Mouse (Mus musculus): ENCODE measurements at regions not wholly inside any gene's neighbourhood (a gene's known extent, or its start where the extent isn't known, plus 50 kb on each side); places are given as distances from the start of the nearest gene placed in this dataset.
"Not testable (repeated sequence)": the region's sequence is repeated elsewhere in the genome, so short reads cannot be mapped to it uniquely, and the experiment has no call there.

DNA sequence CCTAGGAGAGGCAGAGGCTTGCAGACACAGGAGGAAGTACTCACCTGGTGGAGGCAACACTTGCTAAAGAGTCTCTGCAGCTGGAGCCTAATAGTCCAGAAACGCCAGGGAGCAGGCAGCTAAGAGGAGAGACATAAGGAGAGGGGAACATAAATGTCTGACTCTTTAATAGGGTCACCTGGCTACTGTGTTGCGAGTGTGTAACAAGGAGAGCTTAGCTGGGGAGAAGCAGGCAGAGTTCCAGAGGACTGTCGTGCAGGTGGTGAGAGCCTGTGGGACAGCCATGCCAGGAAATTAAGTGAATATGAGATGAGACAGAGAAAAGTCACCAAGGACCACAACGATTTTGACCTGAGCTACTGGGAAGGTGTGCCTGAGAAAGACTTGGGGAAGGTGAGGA, 128.2 kb upstream of the Kctd3 start:
- H3K4me3 ChIP-seq (ENCODE audit: control insufficient read depth, low read depth, low read length), result no peak overlapping the region
- H3K27ac ChIP-seq (ENCODE audit: control insufficient read depth, insufficient read depth, low read depth, low read length), result no peak overlapping the region
- no peaks in the 10 kb centered on the region for H3K36me3 ChIP-seq (ENCODE audit: control insufficient read depth, insufficient read depth, low read length)
- no peaks in the 10 kb centered on the region for H3K4me1 ChIP-seq (ENCODE audit: control insufficient read depth, insufficient read depth, low read length)
- TF ChIP-seq POLR2A (IDR thresholded peaks at IDR 0.05; ENCODE audit: control insufficient read depth, low read depth, low read length), result no peak
- no peak for TF ChIP-seq CTCF (IDR thresholded peaks at IDR 0.05; ENCODE audit: control insufficient read depth, insufficient read depth, insufficient replicate concordance, low read depth, low read length)
- no peaks in the 10 kb centered on the region for H3K27me3 ChIP-seq (ENCODE audit: control insufficient read depth, insufficient read depth, low read length)

DNA sequence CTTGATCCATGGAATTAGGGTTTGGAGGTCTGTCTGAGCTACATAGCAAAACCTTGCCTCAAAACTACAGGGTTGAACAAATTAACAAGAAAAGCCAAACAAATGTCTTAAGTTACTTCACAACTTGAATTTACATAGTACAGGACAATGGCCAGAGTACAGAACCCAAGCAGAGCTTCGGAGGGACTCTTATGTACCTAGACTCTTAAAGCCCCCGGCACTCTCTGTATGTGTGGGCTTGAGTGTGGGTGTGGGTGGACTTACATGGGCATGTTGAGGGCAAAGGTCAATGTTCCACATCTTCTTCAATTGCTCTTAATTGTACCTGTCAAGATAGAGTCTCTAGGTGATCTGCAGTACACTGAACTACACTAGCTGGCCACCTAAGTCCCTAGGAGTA, 121.1 kb upstream of the Kctd3 start:
- TF ChIP-seq CTCF (IDR thresholded peaks at IDR 0.05; ENCODE audit: control insufficient read depth, insufficient read depth, insufficient replicate concordance, low read depth, low read length) (no peak), POLR2A (IDR thresholded peaks at IDR 0.05; ENCODE audit: control insufficient read depth, low read depth, low read length) (no peak)
- H3K36me3 ChIP-seq (ENCODE audit: control insufficient read depth, insufficient read depth, low read length), result no peaks in the 10 kb centered on the region
- no peaks in the 10 kb centered on the region for H3K4me1 ChIP-seq (ENCODE audit: control insufficient read depth, insufficient read depth, low read length)
- peak overlapping the region; percentile 72 for H3K4me3 ChIP-seq (ENCODE audit: control insufficient read depth, low read depth, low read length)
- H3K27ac ChIP-seq (ENCODE audit: control insufficient read depth, insufficient read depth, low read depth, low read length), result no peak overlapping the region
- H3K27me3 ChIP-seq (ENCODE audit: control insufficient read depth, insufficient read depth, low read length), result no peaks in the 10 kb centered on the region

DNA sequence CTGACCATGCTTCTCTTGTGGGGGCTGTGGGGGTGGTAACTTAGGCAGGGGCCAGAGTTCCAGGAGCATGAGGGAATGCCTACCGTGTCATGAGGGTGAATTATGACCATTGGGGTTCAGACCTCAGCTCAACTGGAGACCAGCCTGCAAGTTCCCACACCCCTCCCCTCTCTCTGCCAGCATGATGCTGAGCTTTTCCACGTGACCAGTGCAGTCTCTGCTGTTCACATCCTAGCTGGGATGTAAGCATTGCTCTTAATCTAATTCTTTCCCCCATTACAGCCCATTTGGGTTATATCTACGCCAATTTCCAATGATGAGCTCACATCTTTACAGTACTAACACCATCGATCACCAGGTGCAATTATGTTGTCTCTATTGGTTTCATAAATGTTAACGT, 120.6 kb upstream of the Kctd3 start:
- H3K36me3 ChIP-seq (ENCODE audit: control insufficient read depth, insufficient read depth, low read length); H3K27me3 ChIP-seq (ENCODE audit: control insufficient read depth, insufficient read depth, low read length); H3K27ac ChIP-seq (ENCODE audit: control insufficient read depth, insufficient read depth, low read depth, low read length); H3K4me1 ChIP-seq (ENCODE audit: control insufficient read depth, insufficient read depth, low read length): not testable (repeated sequence)
- H3K4me3 ChIP-seq (ENCODE audit: control insufficient read depth, low read depth, low read length), result peak overlapping the region; percentile 72
- peak; percentile 47; the same call in 1 of the 2 replicates for TF ChIP-seq POLR2A (IDR thresholded peaks at IDR 0.05; ENCODE audit: control insufficient read depth, low read depth, low read length)

DNA sequence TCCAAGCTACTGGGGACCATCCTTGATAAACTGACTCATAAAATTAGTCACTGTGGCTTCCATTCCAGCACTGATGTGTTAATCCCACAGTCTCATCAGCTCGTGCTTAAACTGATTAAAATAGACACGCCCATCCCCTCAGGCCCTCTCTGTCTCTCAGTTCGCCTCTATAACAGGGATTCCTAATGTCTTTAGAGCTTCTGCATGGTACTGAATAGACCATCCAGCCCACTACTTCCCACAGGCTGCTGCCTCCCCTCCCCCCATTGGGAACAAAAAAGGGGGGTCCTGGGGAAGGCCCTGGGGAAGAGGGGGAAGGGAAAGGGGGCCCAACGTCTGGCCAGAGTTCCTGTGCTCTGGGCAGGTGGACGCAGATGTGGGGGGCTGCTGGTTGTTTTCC, 119.7 kb upstream of the Kctd3 start:
- TF ChIP-seq CTCF (IDR thresholded peaks at IDR 0.05; ENCODE audit: control insufficient read depth, insufficient read depth, insufficient replicate concordance, low read depth, low read length) (no peak), POLR2A (IDR thresholded peaks at IDR 0.05; ENCODE audit: control insufficient read depth, low read depth, low read length) (no peak)
- peak overlapping the region; percentile 72 for H3K4me3 ChIP-seq (ENCODE audit: control insufficient read depth, low read depth, low read length)
- H3K27me3 ChIP-seq (ENCODE audit: control insufficient read depth, insufficient read depth, low read length), result no peaks in the 10 kb centered on the region
- H3K27ac ChIP-seq (ENCODE audit: control insufficient read depth, insufficient read depth, low read depth, low read length), result no peak overlapping the region
- no peaks in the 10 kb centered on the region for H3K36me3 ChIP-seq (ENCODE audit: control insufficient read depth, insufficient read depth, low read length)
- no peaks in the 10 kb centered on the region for H3K4me1 ChIP-seq (ENCODE audit: control insufficient read depth, insufficient read depth, low read length)

DNA sequence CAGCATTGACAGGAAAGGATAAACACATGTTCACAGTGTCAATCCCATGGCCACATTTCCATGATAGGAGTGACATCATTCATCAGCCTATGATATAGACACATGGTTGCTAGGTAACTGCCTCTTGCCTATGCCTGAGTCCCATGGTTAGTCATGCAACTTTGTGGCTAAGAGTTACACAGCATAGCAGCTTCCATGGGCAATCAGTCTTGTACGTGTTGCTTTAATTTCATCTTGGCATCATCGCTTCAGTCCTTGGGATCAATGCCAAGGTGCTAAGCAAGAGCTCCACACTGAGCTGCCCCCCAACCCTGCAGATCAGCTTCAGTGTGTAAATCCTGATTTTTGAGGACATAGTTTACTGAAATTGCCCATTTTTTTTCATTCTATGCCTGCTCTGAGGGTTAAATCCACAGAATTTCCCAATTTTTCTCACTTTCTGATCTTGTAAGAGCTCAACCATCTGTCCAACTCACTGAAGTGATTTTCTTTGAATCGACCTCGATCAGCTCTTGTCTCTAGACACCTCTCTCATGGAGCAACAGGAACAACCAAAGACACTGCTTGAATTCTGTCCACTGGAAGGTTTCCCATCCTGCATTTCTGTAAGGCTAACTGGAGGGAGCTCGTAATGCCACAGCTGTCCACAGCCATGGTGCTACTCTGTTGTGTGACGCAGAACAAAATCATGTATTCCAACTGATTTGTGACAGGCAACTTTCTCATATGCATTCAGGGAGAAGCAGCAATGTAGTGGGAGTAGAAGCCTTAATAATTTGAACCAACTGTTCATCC, 112.5 kb upstream of the Kctd3 start:
- H3K36me3 ChIP-seq (ENCODE audit: control insufficient read depth, insufficient read depth, low read length), result no peaks in the 10 kb centered on the region
- TF ChIP-seq POLR2A (IDR thresholded peaks at IDR 0.05; ENCODE audit: control insufficient read depth, low read depth, low read length), result no peak
- no peak for TF ChIP-seq CTCF (IDR thresholded peaks at IDR 0.05; ENCODE audit: control insufficient read depth, insufficient read depth, insufficient replicate concordance, low read depth, low read length)
- no peak overlapping the region for H3K27ac ChIP-seq (ENCODE audit: control insufficient read depth, insufficient read depth, low read depth, low read length)
- H3K4me3 ChIP-seq (ENCODE audit: control insufficient read depth, low read depth, low read length), result no peak overlapping the region
- H3K27me3 ChIP-seq (ENCODE audit: control insufficient read depth, insufficient read depth, low read length), result no peaks in the 10 kb centered on the region
- H3K4me1 ChIP-seq (ENCODE audit: control insufficient read depth, insufficient read depth, low read length), result no peaks in the 10 kb centered on the region

DNA sequence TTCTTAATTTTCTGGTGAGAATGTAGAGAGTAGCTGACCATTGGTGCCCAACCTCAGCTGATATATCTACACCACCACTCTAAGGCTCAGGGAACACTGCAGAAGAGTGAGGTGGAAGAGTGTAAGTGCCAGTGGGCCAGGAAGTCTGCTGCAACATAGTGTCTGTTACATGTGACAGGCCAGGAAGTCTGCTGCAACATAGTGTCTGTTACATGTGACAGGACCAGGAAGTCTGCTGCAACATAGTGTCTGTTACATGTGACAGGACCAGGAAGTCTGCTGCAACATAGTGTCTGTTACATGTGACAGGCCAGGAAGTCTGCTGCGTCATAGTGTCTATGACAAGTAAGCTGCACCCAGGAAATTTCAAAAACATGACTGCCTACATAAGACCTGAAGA, 111.4 kb upstream of the Kctd3 start:
- not testable (repeated sequence) for H3K27me3 ChIP-seq (ENCODE audit: control insufficient read depth, insufficient read depth, low read length); H3K36me3 ChIP-seq (ENCODE audit: control insufficient read depth, insufficient read depth, low read length); H3K4me3 ChIP-seq (ENCODE audit: control insufficient read depth, low read depth, low read length); H3K27ac ChIP-seq (ENCODE audit: control insufficient read depth, insufficient read depth, low read depth, low read length); H3K4me1 ChIP-seq (ENCODE audit: control insufficient read depth, insufficient read depth, low read length)

DNA sequence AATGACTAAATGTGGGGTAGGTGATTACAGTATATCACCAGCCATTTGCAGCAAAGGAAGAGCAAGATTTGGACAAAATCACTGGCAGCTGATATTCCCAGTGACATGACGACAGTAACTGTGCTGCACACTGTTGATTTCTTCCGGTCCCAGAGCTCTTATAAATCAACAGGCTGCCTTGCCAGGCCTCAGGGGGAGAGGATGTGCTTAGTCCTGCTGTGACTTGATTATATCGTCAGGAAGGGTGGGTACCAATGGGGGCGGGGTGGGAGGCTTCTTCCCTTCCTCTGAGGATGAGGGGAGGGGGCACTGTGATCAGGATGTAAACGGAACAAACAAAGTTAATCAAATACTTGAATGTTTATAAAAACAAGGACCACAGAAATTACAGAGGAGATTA, 110.9 kb upstream of the Kctd3 start:
- H3K27ac ChIP-seq (ENCODE audit: control insufficient read depth, insufficient read depth, low read depth, low read length), result no peak overlapping the region
- H3K27me3 ChIP-seq (ENCODE audit: control insufficient read depth, insufficient read depth, low read length), result no peaks in the 10 kb centered on the region
- no peak overlapping the region for H3K4me3 ChIP-seq (ENCODE audit: control insufficient read depth, low read depth, low read length)
- no peaks in the 10 kb centered on the region for H3K4me1 ChIP-seq (ENCODE audit: control insufficient read depth, insufficient read depth, low read length)
- TF ChIP-seq CTCF (IDR thresholded peaks at IDR 0.05; ENCODE audit: control insufficient read depth, insufficient read depth, insufficient replicate concordance, low read depth, low read length), result no peak
- TF ChIP-seq POLR2A (IDR thresholded peaks at IDR 0.05; ENCODE audit: control insufficient read depth, low read depth, low read length), result no peak
- H3K36me3 ChIP-seq (ENCODE audit: control insufficient read depth, insufficient read depth, low read length), result no peaks in the 10 kb centered on the region

DNA sequence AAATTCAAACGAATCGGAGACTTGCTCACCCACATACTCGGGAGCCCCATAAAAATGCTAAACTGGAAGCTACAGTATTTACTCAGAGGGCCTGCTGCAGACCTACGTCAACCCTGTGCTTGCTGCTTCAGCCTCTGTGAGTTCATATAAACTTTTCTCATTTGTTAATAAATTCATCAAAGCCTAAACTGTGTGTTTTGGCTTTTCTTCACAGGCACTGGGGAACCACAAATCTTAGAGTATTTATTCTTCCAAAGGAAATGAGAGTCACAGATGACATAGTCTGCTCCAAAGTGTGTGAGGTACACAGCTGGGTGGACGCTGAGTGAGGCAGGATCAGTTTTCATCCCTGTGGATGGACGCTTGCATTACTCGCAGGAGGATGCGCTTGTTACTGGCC, 108.3 kb upstream of the Kctd3 start:
- TF ChIP-seq CTCF (IDR thresholded peaks at IDR 0.05; ENCODE audit: control insufficient read depth, insufficient read depth, insufficient replicate concordance, low read depth, low read length) (no peak), POLR2A (IDR thresholded peaks at IDR 0.05; ENCODE audit: control insufficient read depth, low read depth, low read length) (no peak)
- H3K4me3 ChIP-seq (ENCODE audit: control insufficient read depth, low read depth, low read length), result no peak overlapping the region
- H3K4me1 ChIP-seq (ENCODE audit: control insufficient read depth, insufficient read depth, low read length), result no peaks in the 10 kb centered on the region
- H3K27ac ChIP-seq (ENCODE audit: control insufficient read depth, insufficient read depth, low read depth, low read length), result no peak overlapping the region
- no peaks in the 10 kb centered on the region for H3K36me3 ChIP-seq (ENCODE audit: control insufficient read depth, insufficient read depth, low read length)
- no peaks in the 10 kb centered on the region for H3K27me3 ChIP-seq (ENCODE audit: control insufficient read depth, insufficient read depth, low read length)

Measured in testis, adult 2 months (tissue).